Mouse (Mus musculus): Measurements from ENCODE around the gene Irf7.
"Not testable (repeated sequence)": the region's sequence is repeated elsewhere in the genome, so short reads cannot be mapped to it uniquely, and the experiment has no call there.

The Irf7 gene

DNA sequence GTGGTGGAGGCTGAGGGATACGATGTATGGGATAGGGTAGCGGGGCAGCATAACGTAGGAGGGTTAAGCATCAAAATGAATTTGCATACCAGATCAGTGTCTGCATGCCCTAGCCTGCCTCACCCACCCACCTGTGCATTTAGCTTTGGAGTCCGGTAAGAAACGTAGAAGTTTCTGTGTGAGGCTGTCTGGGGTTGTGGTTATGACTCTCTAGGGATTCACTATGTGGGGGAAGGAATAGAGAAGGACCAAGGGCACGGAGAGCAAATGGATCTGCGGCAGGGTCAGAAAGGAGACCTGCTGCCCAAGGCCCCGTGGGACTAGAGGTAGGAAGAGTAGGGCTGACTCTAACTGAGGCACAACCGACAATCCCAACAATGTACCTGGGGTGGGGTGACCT is 9.1 kb upstream of the Irf7 start:
- no peak for DNase-seq

DNA sequence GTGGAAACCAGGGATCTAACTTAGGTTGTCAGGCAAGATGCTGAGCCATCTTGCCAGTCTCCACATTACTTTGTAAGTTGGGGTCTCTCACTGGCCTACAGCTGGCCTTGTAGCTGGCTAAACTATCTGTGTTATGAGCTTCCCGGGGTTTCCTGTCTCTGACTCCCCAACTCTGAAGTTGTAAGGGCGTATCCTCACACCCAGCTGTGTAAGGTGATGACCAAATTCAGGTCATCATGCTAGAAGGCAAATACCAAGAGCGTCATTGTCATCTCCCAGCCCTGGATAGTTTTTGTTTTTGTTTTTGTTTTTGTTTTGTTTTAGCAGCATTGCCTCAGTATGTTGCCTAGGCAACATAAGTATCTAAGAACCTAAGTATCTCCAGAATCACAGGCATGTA is 4.3 kb upstream of the Irf7 start:
- DNase-seq: no peak

DNA sequence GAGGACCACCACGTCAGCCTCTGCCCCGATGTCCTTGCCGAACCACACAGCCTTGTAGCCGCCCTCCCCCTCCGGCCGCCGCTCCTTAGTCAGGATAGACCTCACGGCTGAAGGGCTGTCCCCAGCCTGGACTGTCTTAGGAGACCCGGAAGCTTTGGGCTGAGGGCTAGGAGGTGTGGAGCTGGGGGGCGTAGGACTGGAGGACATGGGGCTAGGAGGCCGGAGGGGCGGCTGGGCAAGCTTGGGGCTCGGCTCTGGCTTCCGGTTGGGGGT is 2.9 kb upstream of the Irf7 start:
- DNase-seq: no peak

DNA sequence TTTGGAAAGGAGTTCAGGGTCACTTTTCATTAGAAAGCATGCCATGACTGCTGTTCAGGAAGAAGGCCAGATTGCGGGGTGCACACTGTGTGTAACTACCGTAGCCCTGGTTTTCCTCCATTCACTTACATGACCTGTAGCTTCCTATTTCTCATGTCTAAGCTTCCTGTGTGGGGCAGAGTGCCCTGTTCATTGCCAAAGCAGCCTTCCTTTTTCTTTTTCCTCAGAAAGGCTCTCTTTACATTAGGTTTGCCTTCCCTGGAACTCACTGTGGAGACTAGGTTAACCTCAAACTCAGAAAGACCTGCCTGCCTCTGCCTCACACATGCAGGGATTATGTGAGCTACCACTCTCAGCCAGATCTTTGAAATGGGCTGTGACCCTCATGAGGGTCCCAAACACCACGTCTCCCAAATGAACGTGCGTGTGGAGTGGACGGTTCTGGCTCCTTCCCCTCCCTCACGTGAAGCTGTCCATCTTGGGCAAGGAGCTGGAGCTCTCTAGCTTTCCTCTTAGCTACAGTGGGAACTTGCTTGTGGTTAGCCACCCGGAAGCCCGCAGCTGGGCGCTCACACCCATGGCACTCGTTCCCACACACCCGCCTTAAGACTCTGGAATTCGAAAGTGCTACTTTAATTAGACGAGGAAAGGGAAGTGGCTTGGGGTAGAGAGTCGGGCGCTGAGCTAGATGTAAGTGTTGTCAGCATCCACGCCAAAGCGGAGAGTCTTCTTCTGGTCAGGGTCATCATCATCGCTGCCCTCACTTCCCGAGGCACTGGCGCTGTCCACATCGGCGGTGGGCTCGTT is 2.4 kb upstream of the Irf7 start:
- DNase-seq: no peak

DNA sequence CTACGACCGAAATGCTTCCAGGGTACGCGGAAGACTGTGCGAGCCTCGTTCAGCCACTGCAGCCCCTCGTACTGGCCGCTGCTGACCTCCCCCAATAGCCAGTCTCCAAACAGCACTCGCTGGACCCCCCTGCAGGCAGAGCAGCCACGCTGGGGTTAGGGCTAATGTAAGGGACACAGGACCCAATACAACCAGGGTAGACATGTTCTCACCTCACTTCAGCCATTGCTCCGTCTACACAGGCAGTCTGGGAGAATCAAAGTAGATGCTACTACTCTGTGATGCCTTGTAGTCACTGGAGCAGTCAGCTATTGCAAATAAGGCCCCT is 906 bp downstream of the Irf7 start:
- DNase-seq: no peak

DNA sequence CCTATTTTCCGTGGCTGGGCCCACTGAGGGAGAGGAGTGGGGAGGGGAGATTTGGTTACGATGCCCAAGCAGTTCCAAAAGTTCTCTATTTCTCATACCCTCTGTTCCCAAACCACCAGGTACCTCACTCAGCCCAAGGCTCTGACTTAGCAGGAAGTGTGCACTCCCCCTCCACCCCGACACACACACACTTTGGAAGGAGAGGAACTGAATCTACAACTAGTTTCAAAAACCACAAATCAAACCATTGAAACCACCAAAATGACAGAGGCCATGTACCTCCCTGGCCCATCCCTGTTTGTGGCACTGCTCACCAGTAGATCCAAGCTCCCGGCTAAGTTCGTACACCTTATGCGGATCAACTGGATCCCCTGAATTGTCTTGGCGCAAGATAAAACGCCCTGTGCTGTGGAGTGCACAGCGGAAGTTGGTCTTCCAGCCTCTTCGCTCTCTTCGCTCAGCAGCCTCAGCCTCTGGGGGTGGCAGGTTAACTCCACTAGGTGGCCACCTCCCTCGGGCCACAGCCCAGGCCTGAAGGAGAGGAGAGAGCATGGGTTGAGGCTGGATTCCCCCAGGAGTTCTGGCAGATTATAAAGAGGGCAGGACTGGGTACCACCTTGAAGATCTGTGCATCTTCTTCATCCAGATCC is 1.4 kb downstream of the Irf7 start:
- no peak for DNase-seq

DNA sequence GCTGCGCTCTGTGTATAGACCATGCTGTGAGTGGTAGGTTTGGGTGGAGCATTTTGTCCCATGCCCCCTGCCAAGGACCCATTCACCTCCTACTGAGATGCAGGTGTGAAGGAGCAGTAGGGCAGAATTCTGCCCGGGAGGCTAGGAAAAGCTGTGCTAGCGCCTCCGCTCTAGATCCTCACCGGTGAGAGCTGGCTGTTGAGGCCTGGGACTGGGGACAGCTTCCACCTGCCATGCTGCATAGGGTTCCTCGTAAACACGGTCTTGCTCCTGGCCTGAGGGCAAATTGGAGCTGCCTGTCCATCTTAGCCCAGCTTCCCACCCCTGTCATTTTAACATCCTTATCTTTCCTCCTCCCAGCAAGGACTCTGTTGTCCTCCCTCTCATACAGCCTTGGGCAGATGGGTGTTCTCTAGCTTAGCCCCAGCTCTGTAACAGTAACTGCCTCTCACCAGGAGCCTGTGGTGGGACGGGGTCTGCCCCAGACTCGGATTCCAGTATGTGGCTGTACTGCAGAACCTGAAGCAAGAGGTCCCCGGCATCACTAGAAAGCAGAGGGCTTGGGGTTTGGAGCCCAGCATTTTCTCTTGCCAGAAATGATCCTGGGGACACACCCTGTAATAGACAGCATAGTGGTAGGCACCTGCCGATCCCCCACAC is 2.1 kb downstream of the Irf7 start:
- no peak for DNase-seq

DNA sequence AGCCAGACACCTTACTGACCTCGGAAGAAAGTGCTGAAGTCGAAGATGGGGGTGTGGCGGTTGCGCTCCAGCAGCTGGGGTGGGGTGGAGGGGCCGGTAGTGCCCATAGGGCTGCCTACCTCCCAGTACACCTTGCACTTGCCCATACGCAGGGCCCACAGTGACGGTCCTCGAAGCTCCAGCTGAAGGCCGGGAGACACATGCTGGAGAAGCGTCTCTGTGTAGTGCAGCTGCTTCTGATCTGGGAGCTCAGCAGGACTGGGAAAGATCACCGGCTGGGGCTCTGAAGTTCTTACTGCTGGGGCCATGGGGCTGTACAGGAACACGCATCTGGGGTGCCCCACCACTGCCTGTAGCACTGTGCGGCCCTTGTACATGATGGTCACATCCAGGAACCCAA is 2.6 kb downstream of the Irf7 start:
- DNase-seq: no peak

DNA sequence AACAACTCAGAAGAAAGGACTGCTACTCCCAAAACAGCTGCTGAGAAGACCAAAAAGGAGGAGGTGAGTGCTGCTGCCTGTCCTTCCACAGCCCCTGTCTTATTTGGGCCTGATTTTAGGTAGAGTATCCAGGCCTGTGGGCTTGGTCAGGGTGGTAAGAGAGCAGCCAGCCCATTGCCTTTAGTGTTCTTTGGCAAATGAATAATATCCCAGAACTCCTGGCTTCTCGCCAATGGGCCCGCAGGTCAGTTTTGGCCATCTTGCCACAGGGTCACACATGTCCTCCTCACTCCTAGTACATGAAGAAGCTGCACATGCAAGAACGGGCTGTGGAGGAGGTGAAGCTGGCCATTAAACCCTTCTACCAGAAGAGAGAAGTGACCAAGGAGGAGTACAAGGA is 4.8 kb downstream of the Irf7 start:
- no peak for DNase-seq

DNA sequence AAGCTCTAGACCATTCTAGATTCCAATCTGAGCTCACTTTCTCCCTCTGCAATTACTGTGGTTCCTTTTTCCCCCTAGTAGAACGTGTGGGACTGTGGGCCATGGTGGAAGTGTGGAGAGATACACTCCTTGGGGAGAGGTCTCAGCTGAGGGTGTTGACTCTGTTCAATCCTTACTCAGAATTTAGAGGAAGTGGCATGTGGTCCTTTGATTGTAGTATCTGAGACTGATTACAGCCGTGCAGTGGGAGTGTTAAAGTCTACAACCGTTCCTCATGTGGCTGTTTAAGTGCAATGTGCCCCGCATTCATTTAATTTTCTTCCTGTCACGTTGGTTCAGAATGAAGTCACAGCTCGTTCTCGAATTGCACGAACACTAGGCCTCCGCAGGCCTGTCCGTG is 10.1 kb downstream of the Irf7 start:
- no peak for DNase-seq

DNA sequence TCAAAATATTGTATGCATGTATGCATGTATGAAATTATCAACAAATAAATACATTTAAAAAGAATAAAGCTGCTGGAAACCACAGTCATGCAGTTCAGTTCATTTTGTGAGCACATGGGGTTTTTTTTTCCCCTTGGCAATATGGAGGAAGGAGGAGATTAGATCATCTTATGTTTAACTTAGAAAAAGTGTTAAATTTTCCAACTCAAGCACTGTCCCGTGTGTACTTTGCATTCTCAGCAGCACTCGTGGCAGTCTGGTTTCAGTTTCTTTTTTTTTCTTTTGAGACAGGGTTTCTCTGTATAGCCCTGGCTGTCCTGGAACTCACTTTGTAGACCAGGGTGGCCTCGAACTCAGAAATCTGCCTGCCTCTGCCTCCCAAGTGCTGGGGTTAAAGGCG is 15.8 kb downstream of the Irf7 start:
- not testable (repeated sequence) for DNase-seq

DNA sequence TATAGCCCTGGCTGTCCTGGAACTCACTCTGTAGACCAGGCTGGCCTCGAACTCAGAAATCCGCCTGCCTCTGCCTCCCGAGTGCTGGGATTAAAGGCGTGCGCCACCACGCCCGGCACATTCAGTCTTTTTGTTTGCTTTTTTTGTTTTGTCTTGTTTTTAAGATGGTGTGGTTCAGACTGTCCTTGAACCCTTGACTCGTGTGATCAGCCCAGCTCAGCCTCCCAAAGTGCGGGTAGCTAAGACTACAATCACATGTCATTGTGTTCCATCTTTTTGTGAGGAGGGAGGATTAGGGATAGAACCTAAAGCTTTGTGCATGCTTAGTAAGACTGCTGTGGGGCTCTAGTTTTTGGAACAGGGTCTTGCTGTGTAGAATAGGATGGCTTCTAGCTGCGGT is 34.7 kb downstream of the Irf7 start:
- DNase-seq: no peak

DNA sequence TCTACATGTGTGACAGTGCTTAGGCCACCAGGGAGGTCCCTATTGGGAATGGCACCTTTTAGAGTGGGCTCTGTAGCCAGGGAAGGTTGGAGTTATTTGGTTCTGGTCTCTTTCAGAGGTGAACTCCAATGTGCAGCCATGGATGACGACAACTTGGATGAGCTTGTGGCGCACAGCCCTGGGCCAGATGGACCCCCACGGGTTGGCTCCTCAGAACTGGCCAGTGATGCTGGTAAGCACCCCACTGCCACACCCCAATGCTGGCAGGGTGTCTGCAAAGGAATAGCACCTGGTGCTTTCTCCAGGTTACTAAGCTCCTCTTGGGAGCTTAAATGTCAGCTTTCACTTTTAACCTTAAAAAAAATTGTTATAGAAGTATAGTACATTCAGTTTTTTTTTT is 35.2 kb downstream of the Irf7 start:
- no peak for DNase-seq

DNA sequence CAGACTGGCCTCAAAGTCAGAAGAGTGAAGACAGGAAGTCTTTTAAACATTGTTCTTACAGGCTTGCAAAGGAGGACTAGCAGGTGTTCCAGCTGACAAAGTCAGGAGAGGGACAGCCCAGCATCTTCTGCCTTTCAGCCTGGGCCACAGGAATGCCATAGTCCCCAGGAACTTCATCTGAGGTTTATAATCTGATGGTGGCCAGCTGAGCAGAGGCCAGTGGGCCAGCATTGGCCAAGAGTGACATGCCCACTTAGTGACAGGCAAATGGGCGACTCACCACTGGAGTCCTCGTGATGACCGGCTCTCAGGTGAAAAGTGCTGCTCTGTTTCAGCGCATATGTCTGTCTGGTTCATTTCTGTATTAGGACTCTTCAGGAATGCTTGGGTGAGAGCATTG is 35.7 kb downstream of the Irf7 start:
- DNase-seq: no peak

DNA sequence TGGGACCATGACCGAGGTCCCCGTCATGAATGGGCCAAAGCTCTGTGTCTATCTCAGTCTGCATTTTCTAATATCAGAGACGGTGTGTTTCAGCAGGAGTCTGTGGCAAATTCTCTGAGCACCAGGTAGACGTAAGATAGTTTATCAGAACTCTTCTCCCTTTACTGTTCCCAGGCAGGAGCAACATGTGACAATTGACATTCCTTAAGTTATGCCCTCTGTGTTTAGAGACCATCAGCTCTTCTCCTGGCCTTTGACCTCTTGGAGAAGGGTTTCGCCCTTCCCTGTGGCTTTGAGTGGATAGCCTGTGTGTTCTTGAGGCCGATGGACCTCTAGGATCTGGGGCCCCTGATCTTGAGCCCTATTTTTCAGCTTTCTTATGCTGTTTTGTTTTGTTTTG is 36.6 kb downstream of the Irf7 start:
- DNase-seq: no peak

DNA sequence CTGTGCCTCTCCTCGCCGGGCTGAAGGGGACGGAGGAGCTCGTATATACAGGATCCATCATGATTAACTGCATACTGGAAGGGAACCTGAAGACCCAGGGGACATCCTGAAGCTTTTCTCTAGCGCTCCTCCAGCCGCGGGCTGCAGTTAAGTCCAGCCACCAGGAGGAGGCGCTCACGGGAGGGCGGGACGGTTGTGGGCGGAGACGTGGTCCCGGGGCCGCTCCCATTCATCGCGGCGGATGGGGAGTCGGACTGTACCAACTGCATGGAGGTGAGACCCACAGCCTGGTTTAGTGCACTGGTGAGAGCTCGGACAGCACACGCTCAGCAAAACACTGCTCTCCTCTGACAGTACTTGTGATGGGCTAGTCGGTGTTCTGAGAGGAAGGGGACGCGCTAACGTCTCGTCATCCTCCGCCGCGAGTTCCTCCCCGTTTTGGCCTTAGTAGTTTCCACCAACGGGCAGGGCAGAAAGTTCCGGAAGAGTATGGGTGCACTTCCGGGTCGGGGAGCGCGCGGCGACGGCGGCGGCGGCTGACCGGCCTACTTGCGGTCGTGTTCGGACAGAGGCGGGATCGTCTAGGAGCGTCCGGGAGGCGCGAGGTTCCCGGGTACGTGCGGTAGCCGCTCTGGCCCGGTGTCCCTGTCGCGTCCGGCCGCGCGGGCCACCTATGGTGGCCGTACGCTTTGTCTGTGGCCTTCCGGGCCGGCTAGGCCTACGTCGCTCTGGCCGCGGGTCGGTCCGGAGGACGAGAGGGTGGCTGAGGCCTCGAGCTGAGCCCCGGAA is 37.8 kb downstream of the Irf7 start, which contains the start of gene Phrf1:
TSS of gene Phrf1 (plus strand) at position 506 of the 789 bp plus-strand sequence.
- DNase-seq: peak; percentile 97

DNA sequence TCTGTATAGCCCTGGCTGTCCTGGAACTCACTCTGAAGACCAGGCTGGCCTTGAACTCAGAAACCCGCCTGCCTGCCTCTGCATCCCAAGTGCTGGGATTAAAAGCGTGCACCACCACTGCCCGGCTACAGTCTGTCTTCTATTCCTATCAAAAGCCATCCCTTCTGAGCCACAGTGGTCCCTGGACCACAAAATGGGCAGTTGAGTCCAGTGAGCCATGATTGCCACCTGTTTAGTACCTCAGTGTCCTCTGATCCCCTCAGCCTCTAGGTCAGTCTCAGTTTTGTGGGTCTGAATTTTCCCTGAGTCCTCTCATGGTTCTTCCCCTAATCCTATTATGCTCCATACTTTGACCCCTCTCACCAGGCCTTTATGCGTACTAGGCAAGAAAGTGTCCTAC is 38.5 kb downstream of the Irf7 start:
- no peak for DNase-seq

DNA sequence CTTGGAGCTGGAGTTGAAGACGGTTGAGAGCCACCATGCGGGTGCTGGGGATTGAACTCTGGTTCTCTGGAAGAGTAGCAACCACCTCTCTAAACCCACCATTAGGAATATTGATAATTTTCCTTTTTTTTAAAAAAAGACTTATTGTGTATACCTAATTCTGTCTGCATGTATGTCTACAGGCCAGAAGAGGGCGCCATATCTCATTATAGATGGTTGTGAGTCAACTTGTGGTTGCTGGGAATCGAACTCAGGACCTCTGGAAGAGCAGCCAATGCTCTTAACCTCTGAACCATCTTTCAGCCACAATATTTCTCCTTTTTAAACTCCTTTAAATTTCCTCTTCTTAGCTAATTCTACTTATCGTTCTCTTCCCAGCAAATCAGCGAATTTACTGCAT is 39.7 kb downstream of the Irf7 start:
- DNase-seq: no peak

DNA sequence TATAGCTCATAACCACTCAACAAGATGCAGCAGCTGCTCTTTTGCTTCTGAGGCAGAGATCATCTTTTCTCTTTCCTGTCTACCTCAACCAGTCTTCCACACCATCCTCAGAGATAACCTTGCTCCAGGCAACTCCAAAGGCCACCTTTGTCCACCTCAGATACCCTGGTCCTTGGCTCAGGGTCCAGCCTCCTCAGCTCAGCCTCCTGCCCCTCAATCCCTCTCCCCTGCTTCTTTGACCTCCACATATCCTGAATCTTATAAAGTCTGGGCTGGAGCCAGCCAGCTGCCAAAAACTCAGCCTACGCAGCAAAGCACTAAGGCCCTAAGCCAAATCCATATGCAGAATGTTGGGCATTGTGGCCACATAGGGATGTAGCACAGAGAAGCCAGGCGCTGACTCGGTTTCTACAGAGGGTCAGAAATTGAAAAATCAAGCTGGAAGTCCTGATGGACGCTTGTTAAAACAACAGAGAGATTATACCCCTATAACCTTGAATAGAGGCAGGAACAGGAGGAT is 43.5 kb downstream of the Irf7 start:
- no peak for DNase-seq

DNA sequence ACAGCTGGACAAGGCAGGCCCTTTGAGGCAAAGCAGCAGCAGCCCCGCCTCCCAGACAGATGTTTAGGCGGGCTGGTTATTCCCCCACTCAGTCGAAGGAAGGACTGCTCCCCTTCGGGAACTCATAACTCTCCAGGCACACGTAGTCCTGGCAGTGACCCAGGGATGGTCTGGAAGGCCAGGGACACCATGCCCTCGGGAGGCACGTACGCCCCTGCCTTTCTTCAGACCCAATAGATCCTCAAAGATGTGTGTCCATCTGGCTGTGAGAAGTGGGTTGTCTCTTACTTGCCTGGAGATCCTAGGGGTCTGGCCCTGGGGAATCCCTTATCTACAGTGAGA is 44.2 kb downstream of the Irf7 start:
- DNase-seq: no peak

DNA sequence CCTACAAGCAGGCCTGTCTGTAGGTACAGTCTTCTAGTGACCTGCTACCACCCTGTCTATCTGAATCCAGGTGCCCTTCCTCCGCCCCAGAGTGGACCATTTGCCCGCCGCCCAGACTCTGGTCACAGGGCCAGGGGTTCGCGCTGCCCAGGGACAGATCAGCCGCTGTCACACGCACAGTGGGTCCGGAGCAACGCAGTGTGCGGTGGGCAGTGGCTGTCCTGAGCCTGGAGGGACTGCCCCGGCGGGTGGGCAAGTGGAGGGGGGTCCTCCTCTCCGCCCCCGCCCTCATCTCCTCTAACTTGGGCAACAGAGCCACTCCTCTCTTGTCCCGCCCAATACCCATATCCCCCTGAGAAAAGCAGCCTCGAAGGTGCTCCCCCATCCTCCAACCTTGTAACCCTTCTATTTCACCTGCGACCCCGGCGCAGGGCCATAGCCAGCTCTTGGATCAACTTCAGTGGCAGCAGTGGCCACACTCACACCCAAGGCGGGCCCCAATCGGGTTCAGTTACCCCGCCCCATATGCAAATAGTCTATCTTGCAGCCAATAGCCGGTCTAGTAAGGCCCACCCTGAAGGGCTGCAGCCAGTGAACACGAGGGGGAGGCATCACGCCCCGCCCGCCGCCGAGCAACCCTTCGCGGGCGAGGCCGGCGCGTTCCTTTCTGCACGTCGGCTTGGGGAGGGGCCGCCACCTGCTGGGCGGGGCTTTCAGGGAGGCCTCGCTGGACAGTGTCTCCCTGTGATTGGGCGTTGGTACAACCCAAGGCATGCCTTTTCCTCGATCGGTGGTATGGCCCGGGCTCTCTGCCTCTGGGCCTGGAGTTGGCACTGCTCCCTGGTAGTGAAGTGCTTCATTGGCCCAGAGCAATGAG is 44.8 kb downstream of the Irf7 start:
- DNase-seq: peak; percentile 90

DNA sequence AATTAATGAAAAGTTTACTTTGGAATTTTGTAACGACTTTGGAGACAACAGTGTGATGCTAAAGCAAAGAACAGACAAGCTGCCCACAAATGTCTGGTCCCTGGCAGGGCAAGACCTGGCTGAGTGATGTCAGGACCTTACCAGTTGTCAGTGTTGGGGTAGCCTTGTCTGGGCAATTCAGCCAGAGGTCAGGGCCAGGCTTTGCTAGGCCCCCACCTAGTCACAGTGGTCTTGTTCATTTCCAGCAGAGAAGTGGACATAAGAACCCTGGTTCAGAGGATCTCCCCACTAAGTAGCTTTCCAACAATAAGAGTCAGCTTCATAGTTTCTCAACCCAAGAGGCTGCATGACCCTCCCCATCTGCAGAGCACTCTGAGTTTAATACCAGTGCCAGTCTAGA is 45.9 kb downstream of the Irf7 start:
- no peak for DNase-seq
